Mouse (Mus musculus) embryo, embryonic 10.5 days (tissue): Measurements from ENCODE around the gene Fcmr.

ENCODE experiments used
- DNase-seq: peaks from one replicate; pipeline ENCODE4 v3.0.0-alpha.2; 2015; ENCODE audit warnings: low spot score

The Fcmr gene

GRCm38 (mm10) chr1:130865541-130866221 is at the start of gene Fcmr:
TSS of gene Fcmr (plus strand) at chr1:130865669.
- DNase-seq = no peak

- DNase-seq = no peak
Measured at GRCm38 (mm10) chr1:130819737-130820136, 45.7 kb upstream of the Fcmr start.

- DNase-seq = no peak
Measured at GRCm38 (mm10) chr1:130820316-130821148, 44.9 kb upstream of the Fcmr start.

- DNase-seq = no peak
Measured at GRCm38 (mm10) chr1:130821149-130821471, 44.4 kb upstream of the Fcmr start.

- no peak for DNase-seq
Measured at GRCm38 (mm10) chr1:130821911-130822625, 43.4 kb upstream of the Fcmr start.

- no peak for DNase-seq
Measured at GRCm38 (mm10) chr1:130826448-130826847, 39.0 kb upstream of the Fcmr start, which contains the start of gene Pigr. TSS of gene Pigr (plus strand) at chr1:130826684.

- no peak for DNase-seq
Measured at GRCm38 (mm10) chr1:130828656-130829055, 36.8 kb upstream of the Fcmr start.

- no peak for DNase-seq
Measured at GRCm38 (mm10) chr1:130829906-130830830, 35.3 kb upstream of the Fcmr start.

GRCm38 (mm10) chr1:130832230-130833149 is 33.0 kb upstream of the Fcmr start:
- no peak for DNase-seq

GRCm38 (mm10) chr1:130835161-130835936 is 30.1 kb upstream of the Fcmr start:
- DNase-seq = no peak

- DNase-seq = peak; percentile 38
Measured at GRCm38 (mm10) chr1:130838288-130838687, 27.2 kb upstream of the Fcmr start.

GRCm38 (mm10) chr1:130840599-130841379 is 24.7 kb upstream of the Fcmr start:
- DNase-seq = no peak

- DNase-seq = no peak
Measured at GRCm38 (mm10) chr1:130841621-130842020, 23.8 kb upstream of the Fcmr start.

- DNase-seq = no peak
Measured at GRCm38 (mm10) chr1:130844516-130844915, 21.0 kb upstream of the Fcmr start.

- no peak for DNase-seq
Measured at GRCm38 (mm10) chr1:130849530-130850214, 15.8 kb upstream of the Fcmr start.

GRCm38 (mm10) chr1:130850405-130850804 is 15.1 kb upstream of the Fcmr start:
- no peak for DNase-seq

GRCm38 (mm10) chr1:130854819-130855218 is 10.7 kb upstream of the Fcmr start:
- no peak for DNase-seq

- DNase-seq = no peak
Measured at GRCm38 (mm10) chr1:130855723-130856122, 9.7 kb upstream of the Fcmr start.
